Mouse (Mus musculus) bone marrow, adult 2 months (tissue): ENCODE results near the gene Cd3g. TPM values are rescaled to one million over a fixed set of nuclear protein-coding genes. Genes with fewer than 3 reads are reported as not detected.

Source experiments
- H3K27ac ChIP-seq: fragments of 200-500 bp; 2 replicates; pipeline ENCODE4 v1.5.1; 2012; ENCODE audit warnings: low read depth, mild to moderate bottlenecking, control low read depth, inconsistent platforms, low read length; ENCODE audit not compliant: control insufficient read depth, poor library complexity, insufficient read depth
- H3K4me1 ChIP-seq: fragments of 200-500 bp; 2 replicates; pipeline ENCODE4 v1.6.1; 2011; ENCODE audit warnings: low read length; ENCODE audit not compliant: control insufficient read depth, insufficient read depth
- H3K4me3 ChIP-seq: fragments of 200-500 bp; replicated peaks from 2 replicates; pipeline ENCODE3; 2011; ENCODE audit warnings: mild to moderate bottlenecking, low read depth, low read length, control low read depth; ENCODE audit not compliant: control insufficient read depth
- CTCF ChIP-seq: fragments of 200-500 bp; IDR thresholded peaks from 2 replicates; pipeline ENCODE4 v1.5.1; 2011; ENCODE audit warnings: low read length, control low read depth; ENCODE audit not compliant: control insufficient read depth, insufficient read depth
- POLR2A ChIP-seq: fragments of 200-500 bp; IDR thresholded peaks from 2 replicates; pipeline ENCODE4 v1.6.1; 2011; ENCODE audit warnings: low read depth, mild to moderate bottlenecking, control low read depth, low read length, borderline replicate concordance; ENCODE audit not compliant: control insufficient read depth
- WGBS: fragments of 180-500 bp; shearing (Covaris S2); methylation state at CpG from one replicate; pipeline ENCODE4 v1.1.7; 2018; 5-methylcytosine and 5-hydroxymethylcytosine counted together
- polyA plus RNA-seq: library from polyadenylated mRNA; stranded (reverse); fragments of >200 nt; gene quantifications from 2 replicates; pipeline ENCODE4 v1.2.4, GENCODE M21; 2011; ENCODE audit warnings: low replicate concordance; ENCODE audit not compliant: missing spikeins, insufficient read depth, insufficient read length

The Cd3g gene
- polyA plus RNA-seq, 1 experiment, result 7.0 TPM

DNA sequence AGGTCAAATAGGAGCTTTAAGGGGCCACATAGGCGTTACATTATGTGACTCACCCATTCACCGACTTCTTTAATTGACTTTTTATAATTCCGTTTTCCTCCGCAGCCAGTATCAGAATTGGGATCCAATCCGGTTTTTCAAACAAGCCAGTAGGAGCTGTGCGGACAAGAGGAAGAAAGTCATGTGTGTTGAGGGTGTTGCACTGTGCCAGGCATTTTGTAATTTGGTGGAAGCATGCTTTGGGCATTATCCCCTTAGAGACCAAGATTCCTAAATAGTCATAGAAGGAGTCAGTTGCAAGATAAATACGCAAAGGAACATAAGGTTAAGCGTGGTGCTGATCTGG lies 59.1 kb downstream of the Cd3g start:
- 1% methylated on average over 8 of the region's 8 CpGs for WGBS
- H3K27ac ChIP-seq, result no peak overlapping the region; the same call in 1 of the 2 replicates

GRCm38 (mm10) chr9:44920374-44921122 lies 59.7 kb downstream of the Cd3g start, which contains the start of gene Atp5l:
TSS of gene Atp5l (minus strand) at chr9:44920742.
- peak; percentile 70; the same call in 1 of the 2 replicates for TF ChIP-seq POLR2A
- no peak for TF ChIP-seq CTCF
- under 1% methylated on average over 48 of the region's 48 CpGs for WGBS
- H3K4me1 ChIP-seq, result no peaks in the 10 kb centered on the region; the same call in 1 of the 2 replicates

More for the DNA sequence above, 59.1 kb downstream of the Cd3g start:
- peak overlapping the region; percentile 100 for H3K4me3 ChIP-seq
- no peak for TF ChIP-seq POLR2A
- TF ChIP-seq CTCF, result no peak
- H3K4me1 ChIP-seq, result no peaks in the 10 kb centered on the region; the same call in 1 of the 2 replicates

DNA sequence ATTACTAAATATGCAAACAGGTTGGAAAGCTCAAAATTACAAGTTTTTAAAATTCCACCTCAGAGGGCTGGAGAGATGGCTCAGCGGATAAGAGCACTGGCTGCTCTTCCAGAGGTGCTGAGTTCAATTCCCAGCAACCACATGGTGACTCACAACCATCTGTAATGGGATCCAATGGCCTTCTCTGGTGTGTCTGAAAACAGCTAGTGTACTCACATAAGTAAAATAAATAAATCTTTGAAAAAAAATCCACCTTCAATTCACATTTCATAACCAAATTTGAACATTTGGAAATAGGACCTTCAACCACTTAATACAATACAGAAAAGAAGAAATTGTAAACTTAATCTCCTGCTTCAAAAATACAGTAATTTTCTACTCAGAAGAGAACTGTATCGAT lies 60.6 kb downstream of the Cd3g start:
- no peak for TF ChIP-seq POLR2A
- no peak for TF ChIP-seq CTCF
- H3K27ac ChIP-seq, result no peak overlapping the region
- peak overlapping the region; percentile 100 for H3K4me3 ChIP-seq
- WGBS, result 39% methylated on average over 2 of the region's 2 CpGs
- H3K4me1 ChIP-seq, result no peaks in the 10 kb centered on the region; the same call in 1 of the 2 replicates

More at GRCm38 (mm10) chr9:44920374-44921122, 59.7 kb downstream of the Cd3g start, which contains the start of gene Atp5l:
- peak within 1 kb of the TSS; percentile 73 for H3K27ac ChIP-seq
- peak within 1 kb of the TSS; percentile 100 for H3K4me3 ChIP-seq

Other genes starting within 250 kb of the Cd3g start
- gene Phldb1, start 245.2 kb downstream of the Cd3g start, polyA plus RNA-seq, result 4.7 and 8.4 TPM in 2 replicates
- gene Arcn1, start 212.6 kb downstream of the Cd3g start, polyA plus RNA-seq, result 22.8 and 30.9 TPM in 2 replicates
- 9.6 and 42.2 TPM in 2 replicates for gene Ift46, start 212.5 kb downstream of the Cd3g start, polyA plus RNA-seq
- gene Tmem25, start 181.1 kb downstream of the Cd3g start, polyA plus RNA-seq, result 0.57 and 0.85 TPM in 2 replicates
- 6.9 TPM in 1 of 2 replicates, not detected in the other for gene Ttc36, start 177.4 kb downstream of the Cd3g start, polyA plus RNA-seq
- gene Kmt2a, start 99.1 kb downstream of the Cd3g start, polyA plus RNA-seq, result 23.2 and 39.1 TPM in 2 replicates
- 242 and 287 TPM in 2 replicates for gene Atp5l, start 59.7 kb downstream of the Cd3g start, polyA plus RNA-seq
- gene Ube4a, start 14.8 kb downstream of the Cd3g start, polyA plus RNA-seq, result 11.1 and 18.8 TPM in 2 replicates
- 8.8 and 17.2 TPM in 2 replicates for gene Cd3d, start 1.4 kb upstream of the Cd3g start, polyA plus RNA-seq
- gene Cd3e, start 29.2 kb upstream of the Cd3g start, polyA plus RNA-seq, result 1.8 and 4.8 TPM in 2 replicates
- gene Mpzl2, start 59.4 kb upstream of the Cd3g start, polyA plus RNA-seq, result 2.2 TPM in 1 of 2 replicates, not detected in the other
- 3.2 and 3.8 TPM in 2 replicates for gene Mpzl3, start 74.8 kb upstream of the Cd3g start, polyA plus RNA-seq
- gene Jaml, start 98.8 kb upstream of the Cd3g start, polyA plus RNA-seq, result 7.6 and 25.9 TPM in 2 replicates
- gene Scn2b, start 137.4 kb upstream of the Cd3g start, polyA plus RNA-seq, result 0.37 and 0.41 TPM in 2 replicates
- 0.60 TPM in 1 of 2 replicates, not detected in the other for gene Scn4b, start 158.0 kb upstream of the Cd3g start, polyA plus RNA-seq
- gene BC049352, start 201.6 kb upstream of the Cd3g start, polyA plus RNA-seq, result not detected in 2 replicates
- gene Tmprss4, start 223.7 kb upstream of the Cd3g start, polyA plus RNA-seq, result not detected in 2 replicates